8 mouse cellular contexts compared by ENCODE assay signal in genomic region chr3:109273074-109273801, GRCm38 (mm10).
A peak's percentile ranks its signal among the peaks of the same experiment; 100 is the strongest.
DNase-seq lines count a peak whose midpoint lies in the region; ATAC-seq lines count a peak whose summit lies in the region.

No protein-coding gene starts in this region.

- DNase-seq in neural tube, embryonic 10.5 days (ENCODE audit: extremely low spot score, low spot score), result no peak
- DNase-seq in forebrain, embryonic 14.5 days (ENCODE audit: low spot score), result peak; percentile 30
- DNase-seq in left cerebral cortex, postnatal 14 days (ENCODE audit: low spot score in 2 of 2), result peak; percentile 32 to 82
- DNase-seq in right cerebral cortex, postnatal 36 days (ENCODE audit: low spot score in 2 of 2), result peak; percentile 44 to 69
- no peak for DNase-seq in cerebellum, postnatal 25 days
- no peak for DNase-seq in spleen, adult 18-20 months

- H3K27me3 ChIP-seq in neural tube, embryonic 13.5 days, result no peaks in the 10 kb centered on the region
- no peaks in the 10 kb centered on the region for H3K27me3 ChIP-seq in forebrain, embryonic 14.5 days (replicated peaks; ENCODE audit: control insufficient read depth, insufficient read depth, low read length)

- H3K4me3 ChIP-seq in neural tube, embryonic 13.5 days, result no peak overlapping the region
- no peak overlapping the region for H3K4me3 ChIP-seq in forebrain, embryonic 14.5 days (ENCODE audit: low read depth, low read length)

- WGBS in neural tube, embryonic 13.5 days, result 36% methylated on average over 5 of the region's 5 CpGs
- 53% methylated on average over 5 of the region's 5 CpGs for WGBS in forebrain, embryonic 14.5 days

- peaks cover 10% of the 10 kb centered on the region for H3K4me1 ChIP-seq in neural tube, embryonic 13.5 days (replicated peaks)
- no peaks in the 10 kb centered on the region for H3K4me1 ChIP-seq in forebrain, embryonic 14.5 days (ENCODE audit: control insufficient read depth, insufficient read depth, low read length)

- H3K9me3 ChIP-seq in neural tube, embryonic 13.5 days, result no peaks in the 10 kb centered on the region
- H3K9me3 ChIP-seq in forebrain, embryonic 14.5 days (replicated peaks; ENCODE audit: control insufficient read depth, low read length), result no peaks in the 10 kb centered on the region

- ATAC-seq in neural tube, embryonic 13.5 days (ENCODE audit: low read depth), result peak; percentile 47
- ATAC-seq in forebrain, embryonic 14.5 days, result peak; percentile 55; the same call in 1 of the 2 replicates
- no peak for ATAC-seq in monocyte, adult 5-6 weeks (replicated peaks; ENCODE audit: insufficient number of reproducible peaks, low FRiP score, low TSS enrichment, poor library complexity, severe bottlenecking)

- intact Hi-C loops in left cerebral cortex, postnatal 14 days (cut with DNase I), result no loop called here

- no peaks in the 10 kb centered on the region for H3K36me3 ChIP-seq in neural tube, embryonic 13.5 days
- H3K36me3 ChIP-seq in forebrain, embryonic 14.5 days (ENCODE audit: control insufficient read depth, insufficient read depth, low read length), result no peaks in the 10 kb centered on the region

- H3K4me2 ChIP-seq in neural tube, embryonic 13.5 days, result no peak overlapping the region
- no peak overlapping the region for H3K4me2 ChIP-seq in forebrain, embryonic 14.5 days (ENCODE audit: low read length)

- no peak overlapping the region for H3K27ac ChIP-seq in neural tube, embryonic 13.5 days (replicated peaks)
- H3K27ac ChIP-seq in forebrain, embryonic 14.5 days (ENCODE audit: low read depth, low read length), result no peak overlapping the region

- H3K9ac ChIP-seq in neural tube, embryonic 13.5 days, result no peak overlapping the region
- no peak overlapping the region for H3K9ac ChIP-seq in forebrain, embryonic 14.5 days (ENCODE audit: low read length)

Comparison
In these comparisons a context has a peak if more than half of its experiments do, and no peak if none do; other contexts are left out.
1. DNase-seq: peak in forebrain, embryonic 14.5 days (single experiment), left cerebral cortex, postnatal 14 days (2 of 2) and right cerebral cortex, postnatal 36 days (2 of 2); none in neural tube, embryonic 10.5 days (single experiment), cerebellum, postnatal 25 days (0 of 2) and spleen, adult 18-20 months (0 of 2).